Mouse (Mus musculus) embryonic fibroblast, embryonic 13.5 days (primary cell): Measurements from ENCODE around the gene Cldn4.

Source experiments
- CTCF ChIP-seq: IDR thresholded peaks from 2 replicates; pipeline ENCODE4 v1.5.1; 2011; ENCODE audit warnings: mild to moderate bottlenecking, control low read depth, low read length, moderate library complexity, borderline replicate concordance; ENCODE audit not compliant: insufficient read depth
- POLR2A ChIP-seq: IDR thresholded peaks from 2 replicates; pipeline ENCODE4 v1.6.1; 2011; ENCODE audit warnings: low read depth, mild to moderate bottlenecking, control low read depth, low read length, moderate library complexity

GRCm38 (mm10) chr5:134932903-134933276 lies 13.8 kb downstream of the Cldn4 start:
- TF ChIP-seq CTCF: no peak
- TF ChIP-seq POLR2A: no peak
